Mouse (Mus musculus): Measurements from ENCODE around the gene Letm1. TPM values are rescaled to one million over a fixed set of nuclear protein-coding genes. Genes with fewer than 3 reads are reported as not detected.
A peak's percentile ranks its signal among the peaks of the same experiment; 100 is the strongest.

Letm1 gene
- polyA plus RNA-seq, 1 experiment: 33.8 TPM

DNA sequence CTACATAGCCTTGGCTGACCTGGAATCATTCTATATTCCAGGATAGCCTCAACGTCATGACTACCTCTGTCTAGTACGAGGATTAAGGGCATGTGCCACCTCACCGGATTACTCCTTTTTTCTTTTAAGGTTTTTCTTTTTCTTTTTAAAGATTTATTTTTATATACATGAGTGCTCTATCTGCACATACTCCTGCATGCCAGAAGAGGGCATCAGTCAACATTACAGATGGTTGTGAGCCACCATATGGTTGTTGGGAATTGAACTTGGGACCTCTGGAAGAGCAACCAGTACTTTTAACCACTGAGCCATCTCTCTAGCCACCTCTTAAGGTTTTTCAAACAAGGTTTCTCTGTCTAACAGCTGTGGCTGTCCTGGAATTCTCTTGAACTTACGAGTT is 28.9 kb upstream of the Letm1 start:
- Histone ChIP-seq H3K27me3 (ENCODE audit: control insufficient read depth, insufficient read depth, low read length) (no peaks in the 10 kb centered on the region), H3K36me3 (ENCODE audit: control insufficient read depth, insufficient read depth, low read length) (no peaks in the 10 kb centered on the region)
- 87% methylated on average over 4 of the region's 4 CpGs for WGBS

DNA sequence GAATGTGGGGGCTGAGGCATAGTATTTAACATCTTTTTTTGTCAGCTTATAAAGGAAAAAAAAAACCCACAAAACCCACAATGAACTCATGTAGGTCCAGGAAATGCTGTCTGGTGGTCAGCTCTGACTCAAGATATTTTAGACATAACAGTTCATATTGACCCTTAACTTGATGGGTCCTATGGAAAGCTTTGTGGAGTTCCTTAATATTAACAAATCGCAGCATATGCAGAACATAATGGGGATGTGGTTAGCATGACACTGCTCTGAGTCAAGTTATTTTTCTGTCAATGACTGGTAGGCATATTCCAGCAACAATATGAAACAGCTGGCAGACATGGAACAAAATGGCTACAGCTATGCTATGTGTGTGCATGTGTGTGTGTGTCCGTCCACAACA is 20.7 kb upstream of the Letm1 start:
- H3K27ac ChIP-seq (ENCODE audit: insufficient read depth, low read length): no peak overlapping the region
- no peaks in the 10 kb centered on the region for H3K4me1 ChIP-seq (ENCODE audit: control insufficient read depth, insufficient read depth, insufficient read length)
- 92% methylated on average over 2 of the region's 2 CpGs for WGBS
- DNase-seq (ENCODE audit: low read depth in 1 of 2, low spot score in 2 of 2): no peak
- TF ChIP-seq CTCF (IDR thresholded peaks at IDR 0.05; ENCODE audit: extremely low read depth, insufficient read depth, insufficient read length, insufficient replicate concordance): no peak
- TF ChIP-seq POLR2A (IDR thresholded peaks at IDR 0.05; ENCODE audit: low read depth, low read length): no peak
- no peaks in the 10 kb centered on the region for H3K36me3 ChIP-seq (ENCODE audit: control insufficient read depth, insufficient read depth, low read length)
- H3K4me3 ChIP-seq (ENCODE audit: extremely low read depth, insufficient read depth, insufficient read length): no peak overlapping the region
- H3K27me3 ChIP-seq (ENCODE audit: control insufficient read depth, insufficient read depth, low read length): no peaks in the 10 kb centered on the region

More for the DNA sequence above, 28.9 kb upstream of the Letm1 start:
- no peak for TF ChIP-seq POLR2A (IDR thresholded peaks at IDR 0.05; ENCODE audit: low read depth, low read length)
- TF ChIP-seq CTCF (IDR thresholded peaks at IDR 0.05; ENCODE audit: extremely low read depth, insufficient read depth, insufficient read length, insufficient replicate concordance): no peak
- H3K27ac ChIP-seq (ENCODE audit: insufficient read depth, low read length): no peak overlapping the region
- no peaks in the 10 kb centered on the region for H3K4me1 ChIP-seq (ENCODE audit: control insufficient read depth, insufficient read depth, insufficient read length)
- DNase-seq (ENCODE audit: low read depth in 1 of 2, low spot score in 2 of 2): no peak
- no peak overlapping the region for H3K4me3 ChIP-seq (ENCODE audit: extremely low read depth, insufficient read depth, insufficient read length)

DNA sequence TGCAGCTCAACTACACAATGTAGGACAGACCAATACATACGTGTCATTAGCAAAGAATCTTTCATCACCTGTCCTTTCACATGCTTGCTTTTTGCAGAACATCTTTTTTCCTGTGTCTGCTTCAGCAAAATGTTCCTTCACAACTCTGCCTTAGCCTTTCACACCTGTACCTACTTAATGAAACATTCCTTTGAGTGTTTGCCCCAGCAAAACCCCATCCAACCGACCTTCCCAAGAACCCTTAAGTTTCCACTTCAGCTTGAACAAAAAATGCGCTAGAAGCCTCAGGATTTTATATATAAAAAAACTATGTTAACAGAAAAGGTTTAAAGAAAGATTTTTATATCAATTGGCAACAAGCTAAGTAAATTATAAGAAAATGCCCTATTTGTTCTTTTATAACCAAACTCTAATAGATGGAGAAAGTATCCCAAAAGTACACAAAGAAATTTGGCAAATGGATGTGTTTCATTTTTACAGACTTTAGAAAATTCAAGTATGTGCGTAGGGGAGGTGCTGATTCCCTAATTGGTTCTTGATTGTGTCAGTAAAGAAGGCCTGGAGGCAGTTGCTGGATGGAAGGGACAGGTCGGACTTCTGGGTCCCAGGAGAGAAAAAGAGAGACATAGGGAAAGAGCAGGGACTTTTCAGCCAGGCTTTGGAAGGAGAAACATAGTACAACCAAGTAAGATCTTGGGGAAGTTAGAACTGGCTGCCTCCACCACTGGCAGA is 9.5 kb upstream of the Letm1 start:
- no peak for DNase-seq (ENCODE audit: low read depth in 1 of 2, low spot score in 2 of 2)
- Histone ChIP-seq H3K27ac (ENCODE audit: insufficient read depth, low read length) (no peak overlapping the region), H3K4me3 (ENCODE audit: extremely low read depth, insufficient read depth, insufficient read length) (no peak overlapping the region), H3K36me3 (ENCODE audit: control insufficient read depth, insufficient read depth, low read length) (no peaks in the 10 kb centered on the region), H3K4me1 (ENCODE audit: control insufficient read depth, insufficient read depth, insufficient read length) (no peaks in the 10 kb centered on the region), H3K27me3 (ENCODE audit: control insufficient read depth, insufficient read depth, low read length) (no peaks in the 10 kb centered on the region)
- TF ChIP-seq POLR2A (IDR thresholded peaks at IDR 0.05; ENCODE audit: low read depth, low read length) (no peak), CTCF (IDR thresholded peaks at IDR 0.05; ENCODE audit: extremely low read depth, insufficient read depth, insufficient read length, insufficient replicate concordance) (no peak)
- 81% methylated on average over 5 of the region's 5 CpGs for WGBS

- DNase-seq (ENCODE audit: low read depth in 1 of 2, low spot score in 2 of 2): peak in 1 of 2 experiments; percentile 6
- Histone ChIP-seq H3K27ac (ENCODE audit: insufficient read depth, low read length) (peak overlapping the region; percentile 47; the same call in 1 of the 2 replicates), H3K27me3 (ENCODE audit: control insufficient read depth, insufficient read depth, low read length) (no peaks in the 10 kb centered on the region), H3K4me3 (ENCODE audit: extremely low read depth, insufficient read depth, insufficient read length) (peak overlapping the region; percentile 95; the same call in 1 of the 2 replicates), H3K36me3 (ENCODE audit: control insufficient read depth, insufficient read depth, low read length) (no peaks in the 10 kb centered on the region), H3K4me1 (ENCODE audit: control insufficient read depth, insufficient read depth, insufficient read length) (peaks cover 10% of the 10 kb centered on the region; the same call in 1 of the 2 replicates)
- no peak for TF ChIP-seq POLR2A (IDR thresholded peaks at IDR 0.05; ENCODE audit: low read depth, low read length)
- TF ChIP-seq CTCF (IDR thresholded peaks at IDR 0.05; ENCODE audit: extremely low read depth, insufficient read depth, insufficient read length, insufficient replicate concordance): no peak
- WGBS: 15% methylated on average over 6 of the region's 6 CpGs
Measured at GRCm38 (mm10) chr5:33782999-33783390, 378 bp upstream of the Letm1 start.

DNA sequence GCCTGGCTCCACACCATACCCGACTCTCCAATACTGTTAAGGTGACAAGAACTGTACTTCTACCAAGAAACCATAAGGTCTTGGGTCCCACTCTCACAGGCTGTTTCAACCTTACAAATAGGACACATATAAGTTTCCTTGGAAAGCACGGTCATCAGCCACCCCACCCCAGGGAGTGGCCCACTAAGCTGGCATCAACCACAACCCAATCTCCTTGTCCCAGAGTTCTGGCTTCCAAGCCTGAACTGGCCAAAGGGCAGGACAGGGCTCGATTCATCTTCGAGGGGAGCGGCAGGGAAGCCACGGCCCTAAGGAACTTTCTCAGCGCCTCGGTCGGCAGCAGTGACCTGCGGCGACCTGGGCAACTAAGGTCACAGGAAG is 663 bp downstream of the Letm1 start:
- peak overlapping the region; percentile 95 for H3K4me3 ChIP-seq (ENCODE audit: extremely low read depth, insufficient read depth, insufficient read length)
- H3K36me3 ChIP-seq (ENCODE audit: control insufficient read depth, insufficient read depth, low read length): peaks cover 3% of the 10 kb centered on the region; the same call in 1 of the 2 replicates
- no peak for TF ChIP-seq POLR2A (IDR thresholded peaks at IDR 0.05; ENCODE audit: low read depth, low read length)
- no peak for TF ChIP-seq CTCF (IDR thresholded peaks at IDR 0.05; ENCODE audit: extremely low read depth, insufficient read depth, insufficient read length, insufficient replicate concordance)
- H3K4me1 ChIP-seq (ENCODE audit: control insufficient read depth, insufficient read depth, insufficient read length): peaks cover 10% of the 10 kb centered on the region; the same call in 1 of the 2 replicates
- DNase-seq (ENCODE audit: low read depth in 1 of 2, low spot score in 2 of 2): no peak
- peak overlapping the region; percentile 87; the same call in 1 of the 2 replicates for H3K27ac ChIP-seq (ENCODE audit: insufficient read depth, low read length)
- H3K27me3 ChIP-seq (ENCODE audit: control insufficient read depth, insufficient read depth, low read length): no peaks in the 10 kb centered on the region
- 6% methylated on average over 11 of the region's 11 CpGs for WGBS

- TF ChIP-seq CTCF (IDR thresholded peaks at IDR 0.05; ENCODE audit: extremely low read depth, insufficient read depth, insufficient read length, insufficient replicate concordance) (no peak), POLR2A (IDR thresholded peaks at IDR 0.05; ENCODE audit: low read depth, low read length) (no peak)
- Histone ChIP-seq H3K4me3 (ENCODE audit: extremely low read depth, insufficient read depth, insufficient read length) (no peak overlapping the region), H3K4me1 (ENCODE audit: control insufficient read depth, insufficient read depth, insufficient read length) (peaks cover 5% of the 10 kb centered on the region; the same call in 1 of the 2 replicates), H3K27me3 (ENCODE audit: control insufficient read depth, insufficient read depth, low read length) (no peaks in the 10 kb centered on the region), H3K36me3 (ENCODE audit: control insufficient read depth, insufficient read depth, low read length) (peaks cover 7% of the 10 kb centered on the region), H3K27ac (ENCODE audit: insufficient read depth, low read length) (no peak overlapping the region)
- no peak for DNase-seq (ENCODE audit: low read depth in 1 of 2, low spot score in 2 of 2)
Measured at GRCm38 (mm10) chr5:33777195-33777594, 5.4 kb downstream of the Letm1 start.

GRCm38 (mm10) chr5:33743481-33743880 is 39.1 kb downstream of the Letm1 start:
- TF ChIP-seq CTCF (IDR thresholded peaks at IDR 0.05; ENCODE audit: extremely low read depth, insufficient read depth, insufficient read length, insufficient replicate concordance) (no peak), POLR2A (IDR thresholded peaks at IDR 0.05; ENCODE audit: low read depth, low read length) (no peak)
- 97% methylated on average over 8 of the region's 8 CpGs for WGBS
- no peak overlapping the region for H3K4me3 ChIP-seq (ENCODE audit: extremely low read depth, insufficient read depth, insufficient read length)
- H3K4me1 ChIP-seq (ENCODE audit: control insufficient read depth, insufficient read depth, insufficient read length): no peaks in the 10 kb centered on the region
- peaks cover 50% of the 10 kb centered on the region for H3K36me3 ChIP-seq (ENCODE audit: control insufficient read depth, insufficient read depth, low read length)
- DNase-seq (ENCODE audit: low read depth in 1 of 2, low spot score in 2 of 2): no peak
- no peak overlapping the region for H3K27ac ChIP-seq (ENCODE audit: insufficient read depth, low read length)
- no peaks in the 10 kb centered on the region for H3K27me3 ChIP-seq (ENCODE audit: control insufficient read depth, insufficient read depth, low read length)

All from spleen, adult 2 months (tissue).